Mouse (Mus musculus) intestine, postnatal 0 days (tissue): ENCODE results near the gene Myo1g. TPM values are rescaled to one million over a fixed set of nuclear protein-coding genes. Genes with fewer than 3 reads are reported as not detected.

Experiments used
- ATAC-seq: fragments of 200-750 bp; cut with Nextera tagmentation; 2 replicates; pipeline ENCODE4 v1.8.0; 2017; ENCODE audit warnings: mild to moderate bottlenecking, moderate TSS enrichment, moderate library complexity
- H3K27ac ChIP-seq: fragments of 300-500 bp; sonication (generic); 2 replicates; pipeline ENCODE4 v1.5.1; 2014; ENCODE audit warnings: mild to moderate bottlenecking, low read depth, low read length, moderate library complexity
- H3K27me3 ChIP-seq: fragments of 300-500 bp; sonication (generic); replicated peaks from 2 replicates; pipeline ENCODE4 v1.6.1; 2014; ENCODE audit warnings: low read length, mixed read lengths; ENCODE audit not compliant: control insufficient read depth, insufficient read depth
- H3K36me3 ChIP-seq: fragments of 300-500 bp; sonication (generic); 2 replicates; pipeline ENCODE4 v1.6.1; 2014; ENCODE audit warnings: mild to moderate bottlenecking, moderate library complexity; ENCODE audit not compliant: control insufficient read depth, insufficient read depth
- H3K4me1 ChIP-seq: fragments of 300-500 bp; sonication (generic); replicated peaks from 2 replicates; pipeline ENCODE4 v1.6.1; 2014; ENCODE audit warnings: antibody characterized with exemption, low read length, mixed read lengths; ENCODE audit not compliant: control insufficient read depth, insufficient read depth
- H3K4me2 ChIP-seq: fragments of 300-500 bp; sonication (generic); replicated peaks from 2 replicates; pipeline ENCODE4 v1.6.1; 2014; ENCODE audit warnings: low read depth, mild to moderate bottlenecking, moderate library complexity
- H3K4me3 ChIP-seq: fragments of 300-500 bp; sonication (generic); 2 replicates; pipeline ENCODE4 v1.5.1; 2014; ENCODE audit warnings: low read depth, low read length
- H3K9ac ChIP-seq: fragments of 300-500 bp; sonication (generic); 2 replicates; pipeline ENCODE4 v1.6.1; 2014; ENCODE audit warnings: mild to moderate bottlenecking, low read depth, low read length
- H3K9me3 ChIP-seq: fragments of 300-500 bp; sonication (generic); 2 replicates; pipeline ENCODE4 v1.6.1; 2016; ENCODE audit warnings: mixed run types; ENCODE audit not compliant: control insufficient read depth
- CTCF ChIP-seq: sonication (generic); IDR thresholded peaks from 2 replicates; pipeline ENCODE4 v1.5.1; 2016; ENCODE audit warnings: low read depth, mild to moderate bottlenecking, control low read depth, antibody characterized with exemption, moderate library complexity
- WGBS: fragments of 180-500 bp; shearing (Covaris S2); extraction: QIAGEN DNeasy Blood & Tissue Kit; methylation state at CpG from one replicate; pipeline ENCODE4 v1.1.7; 2014; 5-methylcytosine and 5-hydroxymethylcytosine counted together
- polyA plus RNA-seq: library from polyadenylated mRNA; unstranded; fragments of >200 nt; fragmentation: Nextera tagmentation; extraction: Ambion mirVana; gene quantifications from 2 replicates; pipeline ENCODE4 v1.2.1, GENCODE M21; 2015

Myo1g gene
- polyA plus RNA-seq, 1 experiment from 2014 or later = 0.87 TPM

DNA sequence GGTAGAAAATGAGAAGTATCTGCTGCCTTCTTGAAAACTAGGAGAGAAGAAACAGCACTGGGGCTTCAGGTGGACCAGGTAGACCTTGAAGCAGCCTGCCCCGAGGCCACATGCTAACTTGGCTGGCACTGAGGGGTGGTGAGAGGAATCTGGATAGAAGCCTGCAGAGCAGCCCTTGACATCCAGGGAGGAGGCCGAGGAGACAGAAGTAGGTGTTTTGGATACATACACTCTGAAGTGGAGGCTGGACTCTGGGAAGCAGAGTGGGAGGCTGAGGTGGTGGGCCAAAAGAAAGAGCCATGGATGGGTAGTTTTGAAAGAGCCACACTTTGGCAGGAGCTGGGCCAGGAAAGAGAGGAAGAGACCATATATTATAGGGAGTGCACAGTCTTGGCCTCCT lies 41.5 kb downstream of the Myo1g start:
- no peaks in the 10 kb centered on the region for H3K27me3 ChIP-seq
- no peak for TF ChIP-seq CTCF
- no peaks in the 10 kb centered on the region for H3K9me3 ChIP-seq
- 81% methylated on average over 2 of the region's 2 CpGs for WGBS
- H3K27ac ChIP-seq = no peak overlapping the region
- ATAC-seq = no peak
- H3K36me3 ChIP-seq = no peaks in the 10 kb centered on the region
- H3K4me1 ChIP-seq = no peaks in the 10 kb centered on the region
- H3K4me2 ChIP-seq = no peak overlapping the region
- no peak overlapping the region for H3K4me3 ChIP-seq
- no peak overlapping the region for H3K9ac ChIP-seq

DNA sequence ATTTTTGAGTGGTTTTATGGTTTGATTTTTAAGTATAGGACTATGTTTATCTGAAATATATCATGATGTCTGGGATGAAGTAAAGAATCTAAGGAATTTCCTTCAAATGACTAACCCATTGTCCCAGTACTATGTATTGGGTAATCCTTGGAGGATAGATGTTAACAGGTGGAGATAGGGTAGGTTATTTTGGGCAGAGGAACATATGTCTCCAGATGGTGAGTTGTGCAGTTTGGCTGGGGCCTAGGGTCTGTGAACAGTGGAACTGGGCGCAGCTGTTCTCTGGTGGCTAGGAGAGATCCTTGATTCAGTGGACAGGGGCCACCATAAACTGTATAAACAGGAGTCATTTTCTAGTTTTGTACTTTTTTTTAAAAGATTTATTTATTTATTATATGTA lies 43.4 kb downstream of the Myo1g start:
- no peaks in the 10 kb centered on the region for H3K9me3 ChIP-seq
- no peak overlapping the region for H3K4me2 ChIP-seq
- H3K4me1 ChIP-seq = no peaks in the 10 kb centered on the region
- no peaks in the 10 kb centered on the region for H3K27me3 ChIP-seq
- no peak for TF ChIP-seq CTCF
- no peaks in the 10 kb centered on the region for H3K36me3 ChIP-seq
- no peak overlapping the region for H3K9ac ChIP-seq
- WGBS = 83% methylated on average over 1 of the region's 1 CpGs
- H3K27ac ChIP-seq = no peak overlapping the region
- H3K4me3 ChIP-seq = no peak overlapping the region
- no peak for ATAC-seq

DNA sequence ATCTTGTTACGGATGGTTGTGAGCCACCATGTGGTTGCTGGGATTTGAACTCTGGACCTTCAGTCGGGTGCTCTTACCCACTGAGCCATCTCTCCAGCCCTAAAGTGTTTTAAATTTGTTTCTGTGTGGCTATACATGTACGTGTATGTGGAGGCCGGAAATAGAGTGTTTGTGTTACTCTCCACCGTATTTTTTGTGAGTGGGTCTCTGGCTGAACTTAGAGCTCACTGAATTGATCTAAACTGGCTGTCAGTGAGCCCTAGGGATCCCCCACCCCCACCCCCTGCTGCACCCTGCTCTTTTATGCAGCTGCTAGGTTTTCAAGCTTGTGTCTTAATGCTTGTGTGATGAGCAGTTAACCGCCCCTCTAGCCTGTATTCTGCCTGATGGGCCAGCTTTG lies 43.9 kb downstream of the Myo1g start:
- ATAC-seq = no peak
- Histone ChIP-seq H3K36me3 (no peaks in the 10 kb centered on the region), H3K4me1 (peaks cover under 1% of the 10 kb centered on the region; the same call in 1 of the 2 replicates), H3K9ac (no peak overlapping the region), H3K4me2 (no peak overlapping the region), H3K27me3 (no peaks in the 10 kb centered on the region), H3K9me3 (no peaks in the 10 kb centered on the region), H3K27ac (no peak overlapping the region), H3K4me3 (no peak overlapping the region)
- no peak for TF ChIP-seq CTCF
- WGBS = 67% methylated on average over 6 of the region's 6 CpGs

DNA sequence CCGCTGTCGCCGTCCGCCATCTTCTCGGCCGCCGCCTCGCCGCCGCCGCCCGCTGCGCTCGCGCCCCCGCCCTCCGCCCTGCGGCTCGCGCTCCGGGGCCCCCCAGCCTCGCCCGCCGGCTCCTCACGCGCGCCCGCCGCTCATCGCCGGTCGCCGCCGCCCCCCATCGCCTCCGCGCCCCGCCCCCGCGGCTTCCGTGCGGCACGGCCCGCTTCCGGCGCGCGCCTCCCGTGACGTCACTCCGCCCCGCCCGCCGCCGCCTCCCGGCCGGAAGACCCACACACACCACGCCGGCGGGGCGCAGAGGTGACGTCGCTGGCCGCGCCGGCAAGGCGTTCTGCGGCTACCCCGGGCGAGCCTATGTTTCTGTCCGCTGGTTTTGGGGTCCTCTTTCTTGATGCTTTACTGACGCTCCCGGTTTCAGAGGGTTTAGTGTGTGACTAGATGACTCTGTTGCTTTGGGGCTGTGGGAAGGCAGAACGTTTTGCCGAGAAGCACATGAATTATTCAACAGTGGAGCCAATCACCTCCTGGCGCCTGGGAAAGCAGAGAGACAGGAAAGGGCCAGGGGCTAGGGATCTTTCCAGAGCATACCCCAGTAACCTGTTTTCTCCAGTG lies 44.8 kb downstream of the Myo1g start, which contains the start of gene Purb:
Purb (minus strand) TSS at position 51 of the 618 bp plus-strand sequence.
- no peaks in the 10 kb centered on the region for H3K9me3 ChIP-seq
- peak within 1 kb of the TSS; percentile 98 for H3K27ac ChIP-seq
- ATAC-seq = peak; percentile 95
- H3K4me1 ChIP-seq = peaks cover 5% of the 10 kb centered on the region
- H3K9ac ChIP-seq = peak within 1 kb of the TSS; percentile 93
- peak within 1 kb of the TSS; percentile 90 for H3K4me3 ChIP-seq
- no peaks in the 10 kb centered on the region for H3K27me3 ChIP-seq
- no peaks in the 10 kb centered on the region for H3K36me3 ChIP-seq
- H3K4me2 ChIP-seq = peak within 1 kb of the TSS; percentile 81
- TF ChIP-seq CTCF = 0 out of 2 replicates have a peak, but pooled peaks have one; percentile 7
- WGBS = under 1% methylated on average over 64 of the region's 76 CpGs

DNA sequence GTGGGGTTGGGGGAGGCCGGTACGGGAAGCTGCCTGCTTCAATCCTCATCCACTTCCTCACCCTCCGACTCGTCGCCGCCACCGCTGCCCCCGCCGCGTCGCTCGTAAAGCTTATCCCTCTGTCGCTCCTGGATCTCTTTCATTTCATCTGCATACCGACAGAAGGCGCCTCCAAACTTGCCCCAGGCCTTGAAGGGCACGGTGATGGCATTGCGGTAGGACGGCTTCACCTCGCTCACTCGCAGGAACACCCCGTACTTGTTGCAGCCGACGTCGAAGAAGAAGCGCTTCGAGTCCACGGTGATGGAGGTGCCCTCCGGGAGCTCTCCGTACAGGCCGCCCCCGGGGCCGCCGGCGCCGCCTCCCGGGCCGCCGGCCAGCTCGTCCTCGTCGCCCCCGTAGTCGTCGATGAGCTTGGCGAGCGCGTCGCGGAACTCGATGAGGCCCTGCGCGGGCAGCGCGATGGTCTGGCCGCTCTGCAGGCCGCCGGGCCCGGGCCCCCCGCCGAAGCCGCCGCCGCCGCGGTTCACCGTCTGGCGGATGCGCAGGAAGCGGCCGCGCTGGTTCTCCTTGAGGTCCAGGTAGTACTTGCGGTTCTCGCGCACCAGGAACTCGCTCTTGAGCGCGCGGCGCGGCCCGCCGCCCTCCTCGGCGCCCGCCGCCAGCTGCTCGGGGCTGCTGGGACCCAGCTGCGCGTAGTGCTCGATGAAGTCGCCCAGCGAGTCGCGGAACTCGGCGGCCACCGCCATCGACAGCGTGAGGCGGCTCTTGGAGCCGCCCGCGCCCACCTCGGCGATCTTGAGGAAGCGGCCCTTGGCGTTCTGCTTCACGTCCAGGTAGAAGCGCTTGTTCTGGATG lies 45.7 kb downstream of the Myo1g start:
- Histone ChIP-seq H3K4me1 (peaks cover 7% of the 10 kb centered on the region), H3K9ac (peak overlapping the region; percentile 93), H3K27ac (peak overlapping the region; percentile 98), H3K36me3 (no peaks in the 10 kb centered on the region), H3K27me3 (no peaks in the 10 kb centered on the region), H3K4me3 (peak overlapping the region; percentile 90), H3K9me3 (no peaks in the 10 kb centered on the region), H3K4me2 (peak overlapping the region; percentile 81)
- TF ChIP-seq CTCF = peak; percentile 37; the same call in 1 of the 2 replicates
- WGBS = under 1% methylated on average over 108 of the region's 109 CpGs
- peak; percentile 46 for ATAC-seq

DNA sequence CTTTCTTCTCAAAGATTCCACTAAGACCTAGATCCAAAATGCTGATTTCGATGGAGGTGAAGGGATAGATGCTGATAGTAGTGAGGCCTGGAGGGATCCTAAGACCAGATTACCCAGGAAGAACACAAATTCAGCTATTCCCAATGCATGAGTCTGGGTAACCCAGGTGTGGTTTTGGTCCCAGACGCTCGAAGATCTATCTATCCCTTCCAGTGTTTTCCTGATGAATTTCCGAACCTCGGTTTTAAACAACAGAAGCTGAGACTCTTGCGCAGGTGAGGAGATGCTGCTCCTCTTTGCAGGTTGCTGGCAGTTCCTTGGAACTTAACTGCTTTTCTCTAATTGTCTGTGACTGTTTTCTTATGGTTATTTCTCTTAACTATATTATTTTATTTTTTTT lies 46.4 kb downstream of the Myo1g start:
- H3K27ac ChIP-seq = peak overlapping the region; percentile 98; the same call in 1 of the 2 replicates
- H3K27me3 ChIP-seq = no peaks in the 10 kb centered on the region
- H3K4me3 ChIP-seq = peak overlapping the region; percentile 90
- TF ChIP-seq CTCF = no peak
- H3K9me3 ChIP-seq = no peaks in the 10 kb centered on the region
- no peak for ATAC-seq
- WGBS = 12% methylated on average over 6 of the region's 6 CpGs
- H3K4me2 ChIP-seq = peak overlapping the region; percentile 81
- H3K9ac ChIP-seq = peak overlapping the region; percentile 93
- H3K4me1 ChIP-seq = peaks cover 7% of the 10 kb centered on the region
- H3K36me3 ChIP-seq = no peaks in the 10 kb centered on the region
